Mouse (Mus musculus): ENCODE measurements around the gene Rmnd5b. TPM values are rescaled to one million over a fixed set of nuclear protein-coding genes. Genes with fewer than 3 reads are reported as not detected.
A peak's percentile ranks its signal among the peaks of the same experiment; 100 is the strongest.

Gene Rmnd5b
- 79.8 and 82.2 TPM in 2 replicates for polyA plus RNA-seq (2015; fragmentation: Nextera tagmentation; extraction: Ambion mirVana)

DNA sequence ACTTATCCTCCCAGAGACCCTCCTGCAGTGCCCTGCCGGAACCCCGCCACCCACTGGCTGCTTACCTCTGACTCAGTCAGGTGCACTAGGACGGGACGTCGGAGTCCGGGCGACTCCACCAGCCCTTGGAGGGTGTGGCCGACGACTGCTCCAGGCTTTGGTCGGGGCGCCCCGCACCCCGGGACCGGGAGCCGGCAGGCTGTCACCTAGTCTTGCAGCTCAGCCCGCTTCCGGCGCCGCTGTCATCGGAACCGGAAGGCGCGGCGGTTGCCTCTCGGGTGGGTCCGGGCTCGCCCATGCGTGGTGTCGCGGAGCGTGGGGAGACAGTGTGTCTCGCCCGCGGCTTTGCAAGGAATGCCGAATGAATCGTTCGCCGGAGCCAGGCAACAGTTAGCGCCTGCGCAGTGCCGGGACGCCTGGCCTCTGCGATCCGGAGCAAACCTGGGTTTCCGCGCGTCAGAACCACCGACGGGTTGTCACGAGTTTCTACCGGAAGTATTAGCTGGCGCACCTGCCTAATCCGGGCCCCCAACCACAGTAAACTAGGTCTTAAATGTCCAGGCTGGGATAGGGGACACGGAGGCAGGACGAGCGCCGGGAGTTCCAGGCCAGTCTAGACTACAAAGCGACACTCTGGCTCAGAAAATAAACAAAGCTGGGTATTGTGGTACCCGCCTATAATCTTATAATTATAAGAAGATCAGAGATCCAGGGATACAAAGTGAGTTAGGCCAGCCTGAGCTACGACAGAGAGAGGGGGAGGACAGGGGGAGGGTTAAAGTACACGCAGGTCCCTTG is at the start of gene Rmnd5b:
Gene Rmnd5b (minus strand): TSS at position 372 of the 798 bp plus-strand sequence.
- Histone ChIP-seq H3K4me3 (ENCODE audit: low read length) (peak within 1 kb of the TSS; percentile 93), H3K4me1 (ENCODE audit: control insufficient read depth, insufficient read depth, low read depth, low read length) (peaks cover 17% of the 10 kb centered on the region), H3K36me3 (ENCODE audit: control insufficient read depth, insufficient read depth, low read length) (no peaks in the 10 kb centered on the region), H3K9me3 (ENCODE audit: control insufficient read depth, low read length) (no peaks in the 10 kb centered on the region), H3K27ac (ENCODE audit: low read depth, low read length) (peak within 1 kb of the TSS; percentile 83), H3K4me2 (ENCODE audit: low read length) (peak within 1 kb of the TSS; percentile 56), H3K27me3 (replicated peaks; ENCODE audit: control insufficient read depth, insufficient read depth, low read length) (no peaks in the 10 kb centered on the region), H3K9ac (ENCODE audit: low read depth, low read length) (peak within 1 kb of the TSS; percentile 94)
- WGBS = under 1% methylated on average over 61 of the region's 61 CpGs
- ATAC-seq = peak; percentile 94

DNA sequence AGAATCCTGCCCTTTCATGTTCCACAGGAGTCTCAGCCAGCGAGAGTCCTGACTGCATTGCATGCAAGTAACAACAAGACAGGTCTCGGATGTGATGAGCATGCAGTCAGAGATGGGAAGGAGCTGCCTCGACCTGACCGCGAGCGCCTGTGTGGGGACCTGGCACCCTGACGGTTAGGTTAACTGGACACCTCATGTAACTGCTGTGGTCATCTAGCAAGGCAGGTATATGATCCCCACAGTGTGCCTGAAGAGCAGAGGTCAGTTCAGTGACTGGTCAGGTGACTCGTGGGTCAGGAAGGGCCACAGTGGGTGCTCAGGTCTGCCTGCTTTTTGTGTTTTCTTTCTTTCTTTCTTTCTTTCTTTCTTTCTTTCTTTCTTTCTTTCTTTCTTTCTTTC is 46.3 kb upstream of the Rmnd5b start:
- no peaks in the 10 kb centered on the region for H3K27me3 ChIP-seq (replicated peaks; ENCODE audit: control insufficient read depth, insufficient read depth, low read length)
- H3K27ac ChIP-seq (ENCODE audit: low read depth, low read length) = no peak overlapping the region
- no peaks in the 10 kb centered on the region for H3K9me3 ChIP-seq (ENCODE audit: control insufficient read depth, low read length)
- WGBS = 38% methylated on average over 8 of the region's 8 CpGs
- H3K9ac ChIP-seq (ENCODE audit: low read depth, low read length) = no peak overlapping the region
- H3K4me2 ChIP-seq (ENCODE audit: low read length) = no peak overlapping the region
- ATAC-seq = no peak
- peaks cover 3% of the 10 kb centered on the region; the same call in 1 of the 2 replicates for H3K36me3 ChIP-seq (ENCODE audit: control insufficient read depth, insufficient read depth, low read length)
- H3K4me1 ChIP-seq (ENCODE audit: control insufficient read depth, insufficient read depth, low read depth, low read length) = no peaks in the 10 kb centered on the region
- H3K4me3 ChIP-seq (ENCODE audit: low read length) = no peak overlapping the region

DNA sequence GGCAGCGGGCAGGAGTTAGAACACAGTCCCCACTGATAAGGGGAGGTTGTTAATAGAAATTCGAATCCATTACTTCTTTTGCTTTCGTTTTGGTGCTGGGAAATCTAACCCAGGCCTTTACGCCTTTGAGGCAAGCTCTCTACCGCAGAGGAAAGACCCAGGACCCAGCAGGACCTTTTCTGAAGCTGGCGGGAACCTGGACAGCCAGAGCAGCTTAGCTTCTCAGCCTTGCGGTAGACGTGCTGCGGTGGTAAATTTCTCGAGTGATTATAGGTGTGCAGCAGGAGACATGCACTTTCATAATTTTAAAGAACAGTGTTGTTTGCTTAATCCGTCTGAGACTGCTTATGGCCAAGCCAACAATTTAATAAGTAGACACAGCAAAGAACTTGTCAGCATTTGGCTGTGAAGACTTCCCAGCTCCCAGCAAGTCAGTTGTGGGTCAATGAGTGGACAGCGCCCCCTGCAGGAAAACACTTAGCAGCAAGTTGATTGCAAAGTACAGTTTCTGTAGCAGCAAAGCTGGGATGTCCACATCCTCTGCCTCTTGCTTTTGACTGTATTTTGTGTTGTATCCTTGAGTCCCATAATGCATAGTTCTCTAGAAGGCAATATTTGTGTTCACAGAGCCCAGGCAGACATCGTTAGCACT is 45.8 kb upstream of the Rmnd5b start:
- Histone ChIP-seq H3K4me3 (ENCODE audit: low read length) (no peak overlapping the region), H3K4me2 (ENCODE audit: low read length) (peak overlapping the region; percentile 11; the same call in 1 of the 2 replicates), H3K9me3 (ENCODE audit: control insufficient read depth, low read length) (no peaks in the 10 kb centered on the region), H3K9ac (ENCODE audit: low read depth, low read length) (no peak overlapping the region), H3K4me1 (ENCODE audit: control insufficient read depth, insufficient read depth, low read depth, low read length) (no peaks in the 10 kb centered on the region), H3K36me3 (ENCODE audit: control insufficient read depth, insufficient read depth, low read length) (peaks cover 3% of the 10 kb centered on the region; the same call in 1 of the 2 replicates), H3K27ac (ENCODE audit: low read depth, low read length) (no peak overlapping the region), H3K27me3 (replicated peaks; ENCODE audit: control insufficient read depth, insufficient read depth, low read length) (no peaks in the 10 kb centered on the region)
- 34% methylated on average over 13 of the region's 13 CpGs for WGBS
- no peak for ATAC-seq

DNA sequence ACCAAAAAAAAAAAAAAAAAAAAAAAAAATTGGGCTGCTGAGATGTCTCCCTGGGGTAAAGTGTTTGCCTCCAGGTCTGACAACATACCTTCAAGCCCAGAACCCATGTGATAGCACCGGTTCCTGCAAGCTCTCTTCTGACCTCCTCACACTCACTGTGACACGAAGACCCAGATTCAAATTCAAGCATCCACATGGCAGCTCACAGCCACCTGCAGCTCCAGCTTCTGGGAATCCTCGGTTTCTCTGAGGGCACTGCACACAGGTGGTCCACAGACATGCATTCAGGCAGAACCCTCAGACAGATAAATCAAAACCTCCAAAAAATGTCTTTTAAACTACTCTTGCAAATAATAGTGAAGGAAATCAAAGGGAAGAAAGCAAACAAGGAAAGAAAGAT is 43.8 kb upstream of the Rmnd5b start:
- Histone ChIP-seq H3K4me3 (ENCODE audit: low read length) (no peak overlapping the region), H3K4me2 (ENCODE audit: low read length) (no peak overlapping the region), H3K9me3 (ENCODE audit: control insufficient read depth, low read length) (no peaks in the 10 kb centered on the region), H3K4me1 (ENCODE audit: control insufficient read depth, insufficient read depth, low read depth, low read length) (no peaks in the 10 kb centered on the region), H3K36me3 (ENCODE audit: control insufficient read depth, insufficient read depth, low read length) (no peaks in the 10 kb centered on the region), H3K27me3 (replicated peaks; ENCODE audit: control insufficient read depth, insufficient read depth, low read length) (no peaks in the 10 kb centered on the region), H3K27ac (ENCODE audit: low read depth, low read length) (no peak overlapping the region), H3K9ac (ENCODE audit: low read depth, low read length) (no peak overlapping the region)
- 76% methylated on average over 3 of the region's 3 CpGs for WGBS
- no peak for ATAC-seq

DNA sequence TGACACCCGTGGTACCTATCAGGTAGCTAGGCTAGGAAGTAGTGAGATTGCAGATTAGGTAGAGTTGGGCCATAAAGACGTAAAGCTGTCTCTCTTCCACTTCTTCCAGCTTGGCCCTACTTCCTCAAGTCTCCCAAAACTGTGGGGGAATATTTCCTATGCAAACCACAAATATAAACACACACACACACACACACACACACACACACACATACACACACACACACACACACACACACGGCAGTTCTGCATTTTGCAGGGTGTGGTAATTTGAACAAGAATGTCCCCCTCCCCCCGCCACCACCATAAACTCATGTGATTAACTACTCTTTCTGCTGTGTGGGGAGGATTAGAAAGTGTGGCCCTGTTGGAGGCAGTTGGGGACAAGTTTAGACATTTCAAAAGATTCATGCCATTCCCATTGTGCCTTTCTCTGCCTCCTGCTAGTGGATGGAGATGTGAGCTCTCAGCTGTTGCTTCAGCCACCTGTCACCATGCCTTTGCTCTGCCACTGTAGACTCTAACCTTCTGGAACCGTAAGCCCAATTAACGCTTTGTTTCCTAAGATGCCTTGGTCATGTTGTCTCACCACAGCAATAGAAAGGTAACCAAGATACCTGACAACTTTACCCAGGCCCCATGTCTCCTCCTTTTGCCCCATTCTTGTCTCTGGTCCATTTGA is 42.2 kb upstream of the Rmnd5b start:
- Histone ChIP-seq H3K4me1 (ENCODE audit: control insufficient read depth, insufficient read depth, low read depth, low read length) (no peaks in the 10 kb centered on the region), H3K4me3 (ENCODE audit: low read length) (no peak overlapping the region), H3K4me2 (ENCODE audit: low read length) (no peak overlapping the region), H3K27ac (ENCODE audit: low read depth, low read length) (no peak overlapping the region), H3K9me3 (ENCODE audit: control insufficient read depth, low read length) (no peaks in the 10 kb centered on the region), H3K9ac (ENCODE audit: low read depth, low read length) (no peak overlapping the region), H3K27me3 (replicated peaks; ENCODE audit: control insufficient read depth, insufficient read depth, low read length) (no peaks in the 10 kb centered on the region), H3K36me3 (ENCODE audit: control insufficient read depth, insufficient read depth, low read length) (no peaks in the 10 kb centered on the region)
- no peak for ATAC-seq
- 73% methylated on average over 6 of the region's 6 CpGs for WGBS

DNA sequence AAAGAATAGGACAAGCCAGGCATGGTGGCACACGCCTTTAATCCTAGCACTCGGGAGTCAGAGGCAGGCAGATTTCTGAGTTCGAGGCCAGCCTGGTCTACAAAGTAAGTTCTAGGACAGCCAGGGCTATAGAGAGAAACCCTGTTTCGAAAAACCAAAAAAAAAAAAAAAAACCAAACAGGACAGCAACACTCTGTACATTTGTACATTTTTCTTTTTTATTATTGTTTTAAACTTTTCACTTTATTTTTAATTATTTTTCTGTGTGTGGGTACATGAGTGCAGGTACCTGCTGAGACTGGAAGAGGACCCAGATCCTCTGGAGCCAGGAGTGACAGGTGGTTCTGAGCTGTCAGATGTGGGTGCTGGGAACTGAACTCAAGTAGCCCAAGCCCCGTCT is 39.7 kb upstream of the Rmnd5b start:
- Histone ChIP-seq H3K4me1 (ENCODE audit: control insufficient read depth, insufficient read depth, low read depth, low read length) (no peaks in the 10 kb centered on the region), H3K36me3 (ENCODE audit: control insufficient read depth, insufficient read depth, low read length) (no peaks in the 10 kb centered on the region), H3K4me3 (ENCODE audit: low read length) (no peak overlapping the region), H3K27me3 (replicated peaks; ENCODE audit: control insufficient read depth, insufficient read depth, low read length) (no peaks in the 10 kb centered on the region), H3K9ac (ENCODE audit: low read depth, low read length) (no peak overlapping the region), H3K9me3 (ENCODE audit: control insufficient read depth, low read length) (no peaks in the 10 kb centered on the region), H3K27ac (ENCODE audit: low read depth, low read length) (no peak overlapping the region), H3K4me2 (ENCODE audit: low read length) (no peak overlapping the region)
- ATAC-seq = no peak
- WGBS = 84% methylated on average over 5 of the region's 5 CpGs

DNA sequence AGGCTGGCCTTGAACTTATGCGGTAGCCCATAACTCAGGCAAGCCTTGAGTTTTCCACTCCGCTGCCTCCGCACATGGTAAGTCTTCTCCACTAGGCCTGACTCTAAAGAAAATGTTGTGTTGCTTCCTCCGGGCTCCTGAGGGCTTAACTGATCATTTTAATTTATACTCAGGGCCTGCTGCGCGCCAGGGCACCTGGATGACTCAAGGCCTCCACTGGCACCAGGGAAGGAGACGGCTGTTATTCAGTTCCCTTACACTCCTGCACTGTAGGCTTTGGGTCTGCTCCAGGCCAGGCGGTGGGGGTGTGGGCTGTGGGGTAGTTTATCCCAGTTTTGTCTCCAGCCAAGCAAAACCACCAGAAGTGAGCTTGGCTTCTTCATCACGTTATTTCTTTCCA is 37.6 kb upstream of the Rmnd5b start:
- WGBS = 85% methylated on average over 9 of the region's 9 CpGs
- Histone ChIP-seq H3K27me3 (replicated peaks; ENCODE audit: control insufficient read depth, insufficient read depth, low read length) (no peaks in the 10 kb centered on the region), H3K4me3 (ENCODE audit: low read length) (no peak overlapping the region), H3K4me2 (ENCODE audit: low read length) (no peak overlapping the region), H3K9ac (ENCODE audit: low read depth, low read length) (no peak overlapping the region), H3K36me3 (ENCODE audit: control insufficient read depth, insufficient read depth, low read length) (no peaks in the 10 kb centered on the region), H3K9me3 (ENCODE audit: control insufficient read depth, low read length) (no peaks in the 10 kb centered on the region), H3K27ac (ENCODE audit: low read depth, low read length) (no peak overlapping the region), H3K4me1 (ENCODE audit: control insufficient read depth, insufficient read depth, low read depth, low read length) (no peaks in the 10 kb centered on the region)
- no peak for ATAC-seq

DNA sequence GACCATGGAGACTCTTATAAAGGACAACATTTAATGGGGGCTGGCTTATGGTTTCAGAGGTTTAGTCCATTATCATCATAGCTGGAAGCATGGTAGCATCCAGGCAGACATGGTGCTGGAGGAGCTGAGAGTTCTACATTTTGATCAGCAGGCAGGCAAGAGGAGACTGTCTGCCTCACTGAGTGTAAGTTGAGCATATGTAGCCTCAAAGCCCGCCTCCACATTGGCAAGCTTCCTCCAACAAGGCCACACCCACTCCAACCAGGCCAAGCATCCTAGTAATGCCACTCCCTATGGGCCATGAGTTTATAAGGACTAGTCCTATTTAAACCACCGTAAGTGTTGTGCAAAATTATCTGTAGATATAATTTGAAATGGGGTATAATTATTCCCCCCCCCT is 35.7 kb upstream of the Rmnd5b start:
- no peak for ATAC-seq
- Histone ChIP-seq H3K4me3 (ENCODE audit: low read length) (no peak overlapping the region), H3K36me3 (ENCODE audit: control insufficient read depth, insufficient read depth, low read length) (no peaks in the 10 kb centered on the region), H3K27me3 (replicated peaks; ENCODE audit: control insufficient read depth, insufficient read depth, low read length) (no peaks in the 10 kb centered on the region), H3K4me2 (ENCODE audit: low read length) (no peak overlapping the region), H3K27ac (ENCODE audit: low read depth, low read length) (no peak overlapping the region), H3K9ac (ENCODE audit: low read depth, low read length) (no peak overlapping the region), H3K4me1 (ENCODE audit: control insufficient read depth, insufficient read depth, low read depth, low read length) (no peaks in the 10 kb centered on the region), H3K9me3 (ENCODE audit: control insufficient read depth, low read length) (no peaks in the 10 kb centered on the region)
- 65% methylated on average over 2 of the region's 2 CpGs for WGBS

DNA sequence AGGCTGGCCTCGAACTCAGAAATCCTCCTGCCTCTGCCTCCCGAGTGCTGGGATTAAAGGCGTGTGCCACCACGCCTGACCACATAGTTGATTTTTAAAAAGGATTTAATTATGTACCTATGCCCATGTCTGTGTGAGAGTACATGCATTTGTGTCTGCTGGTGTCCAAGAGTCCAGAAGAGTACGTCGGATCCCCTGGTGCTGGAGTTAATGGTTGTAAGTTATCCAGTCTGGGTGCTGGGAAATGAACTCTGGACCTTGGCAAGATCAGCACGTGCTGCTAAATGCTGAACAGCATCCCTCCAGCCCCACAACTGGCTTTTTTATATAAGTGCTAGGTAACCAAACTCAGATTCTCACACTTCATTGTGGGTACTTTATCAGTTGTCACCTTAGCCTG is 35.1 kb upstream of the Rmnd5b start:
- WGBS = 90% methylated on average over 7 of the region's 7 CpGs
- H3K9ac ChIP-seq (ENCODE audit: low read depth, low read length) = no peak overlapping the region
- no peak overlapping the region for H3K4me2 ChIP-seq (ENCODE audit: low read length)
- no peaks in the 10 kb centered on the region for H3K9me3 ChIP-seq (ENCODE audit: control insufficient read depth, low read length)
- no peaks in the 10 kb centered on the region for H3K36me3 ChIP-seq (ENCODE audit: control insufficient read depth, insufficient read depth, low read length)
- ATAC-seq = no peak
- H3K27ac ChIP-seq (ENCODE audit: low read depth, low read length) = no peak overlapping the region
- H3K27me3 ChIP-seq (replicated peaks; ENCODE audit: control insufficient read depth, insufficient read depth, low read length) = no peaks in the 10 kb centered on the region
- H3K4me1 ChIP-seq (ENCODE audit: control insufficient read depth, insufficient read depth, low read depth, low read length) = no peaks in the 10 kb centered on the region
- H3K4me3 ChIP-seq (ENCODE audit: low read length) = no peak overlapping the region

Measured in hindbrain, embryonic 16.5 days (tissue).